Mouse (Mus musculus) heart, adult 8-10 months (tissue): Measurements from ENCODE around the gene Olfr736. TPM values are rescaled to one million over a fixed set of nuclear protein-coding genes. Genes with fewer than 3 reads are reported as not detected.

Experiments used
- DNase-seq: peaks from one replicate; pipeline ENCODE4 v3.0.0; 2022; ENCODE audit warnings: low spot score
- total RNA-seq, 4 experiments: library from RNA; stranded (reverse); gene quantifications; 2 replicates each; pipeline ENCODE4 v1.2.4; 2022

Gene Olfr736
- not detected for total RNA-seq

DNA sequence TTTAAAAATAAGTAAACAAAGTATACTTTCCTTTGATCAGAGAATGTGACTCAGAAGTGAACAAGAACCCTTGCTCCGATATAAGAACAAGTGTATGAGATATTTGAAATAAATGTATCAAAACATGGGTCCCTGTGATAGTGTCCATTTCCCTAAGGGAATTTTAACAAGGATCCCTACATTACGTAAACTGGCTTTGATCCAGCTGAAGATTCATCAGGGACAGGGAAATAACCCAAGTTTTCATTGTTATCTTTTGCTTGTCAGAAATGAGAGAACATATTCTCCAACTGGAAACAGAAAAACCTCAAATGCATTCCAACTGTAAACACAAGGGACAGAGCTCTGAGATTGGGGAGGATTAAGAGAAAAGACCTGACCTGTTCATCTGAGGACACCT lies at the start of gene Olfr736:
Gene Olfr736, plus strand, starts transcription at position 301 of the 400 bp plus-strand sequence.
- DNase-seq, result peak; percentile 3

DNA sequence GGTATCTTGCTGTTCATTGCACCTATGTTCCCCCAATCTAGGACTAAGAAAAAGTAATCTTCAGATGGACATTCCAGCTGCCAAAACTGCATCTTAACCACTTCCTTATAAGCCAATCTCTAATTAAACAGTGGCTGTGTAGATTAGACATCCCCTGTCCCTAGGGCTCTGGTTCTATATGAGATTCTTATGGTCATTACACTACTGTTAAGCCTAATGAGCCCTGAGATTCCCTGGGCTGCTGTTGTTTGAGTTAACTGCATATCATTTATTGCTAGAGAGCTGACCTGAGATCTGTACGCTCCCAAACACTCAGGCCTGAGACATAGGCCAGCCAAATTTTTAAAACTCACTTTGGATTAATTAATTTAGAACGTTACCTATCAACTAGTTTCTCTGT lies 32.2 kb upstream of the Olfr736 start, which contains the start of gene Olfr735:
Gene Olfr735, minus strand, starts transcription at position 77 of the 400 bp plus-strand sequence.
- no peak for DNase-seq

DNA sequence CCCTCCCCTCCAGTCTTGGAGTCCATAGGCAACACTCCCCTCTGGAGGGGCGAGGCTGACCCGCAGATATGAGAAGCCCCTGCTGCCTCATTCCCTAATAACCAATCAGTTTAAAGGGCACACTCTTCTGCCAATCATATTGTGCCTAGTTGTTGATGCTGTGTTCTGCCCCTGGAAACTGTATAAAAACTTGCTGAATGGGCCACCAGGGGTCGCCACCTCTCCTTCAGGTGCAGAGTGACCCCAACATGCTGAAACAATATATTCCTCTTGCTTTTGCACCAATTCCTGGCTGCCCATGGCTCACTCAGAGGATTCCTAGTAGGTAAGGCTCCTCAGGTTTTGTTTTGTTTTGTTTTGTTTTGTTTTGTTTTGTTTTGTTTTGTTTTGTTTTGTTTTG lies 28.5 kb upstream of the Olfr736 start:
- no peak for DNase-seq

DNA sequence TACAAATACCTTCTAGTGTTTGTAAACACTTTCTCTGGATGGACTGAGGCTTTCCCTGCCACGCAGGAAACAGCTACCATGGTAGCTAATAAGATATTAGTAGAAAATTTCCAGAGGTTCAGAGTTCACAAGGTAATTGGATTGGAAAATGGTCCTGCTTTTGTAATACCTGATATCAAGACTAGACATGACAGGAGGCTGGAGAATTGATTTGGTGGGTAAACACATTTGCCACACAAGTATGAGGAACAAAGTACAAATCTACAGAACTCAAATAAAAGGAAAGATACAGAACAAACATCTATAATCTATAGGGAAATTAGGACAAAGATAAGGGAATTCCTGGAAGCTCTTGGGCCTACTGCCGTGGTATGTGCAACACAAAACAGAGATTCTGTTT lies 24.2 kb upstream of the Olfr736 start:
- no peak for DNase-seq

DNA sequence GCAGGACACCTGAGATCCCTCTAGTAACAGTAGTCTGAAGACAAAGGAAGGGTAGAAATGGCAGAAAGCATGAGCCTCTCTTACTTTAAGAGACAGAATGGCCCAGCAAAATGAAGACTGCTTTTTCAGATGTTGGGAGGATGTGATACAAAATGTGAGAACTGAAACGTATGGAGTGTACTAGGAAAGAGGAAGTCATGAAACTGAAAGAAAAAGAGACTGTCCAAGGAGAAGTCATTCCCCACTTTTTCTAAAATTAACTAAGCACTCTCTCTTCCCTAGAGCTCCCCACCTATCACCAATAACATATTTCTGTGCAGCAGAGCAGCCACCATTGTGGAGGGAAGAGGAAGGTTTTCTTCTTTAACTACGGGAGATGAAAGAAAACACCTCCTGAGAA lies 23.4 kb upstream of the Olfr736 start, which contains the start of gene Tlr11:
Gene Tlr11, plus strand, starts transcription at position 322 of the 400 bp plus-strand sequence.
- peak; percentile 18 for DNase-seq

DNA sequence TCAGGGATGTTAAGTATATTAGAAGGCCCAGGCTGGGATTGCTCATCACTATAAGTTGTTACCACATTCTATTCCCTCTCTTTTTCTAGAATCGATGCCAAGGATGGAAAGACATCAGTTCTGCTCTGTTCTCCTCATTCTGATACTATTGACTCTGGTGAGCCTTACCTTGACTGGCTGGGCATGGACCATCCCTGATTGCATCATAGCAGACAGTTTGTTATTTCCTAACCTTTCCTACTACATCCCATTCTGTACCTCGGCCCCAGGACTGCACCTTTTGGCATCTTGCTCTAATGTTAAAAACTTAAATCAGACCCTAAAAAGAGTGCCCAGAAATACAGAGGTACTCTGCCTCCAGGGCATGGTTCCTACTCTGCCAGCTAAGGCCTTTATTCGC lies 20.5 kb upstream of the Olfr736 start:
- DNase-seq, result no peak

DNA sequence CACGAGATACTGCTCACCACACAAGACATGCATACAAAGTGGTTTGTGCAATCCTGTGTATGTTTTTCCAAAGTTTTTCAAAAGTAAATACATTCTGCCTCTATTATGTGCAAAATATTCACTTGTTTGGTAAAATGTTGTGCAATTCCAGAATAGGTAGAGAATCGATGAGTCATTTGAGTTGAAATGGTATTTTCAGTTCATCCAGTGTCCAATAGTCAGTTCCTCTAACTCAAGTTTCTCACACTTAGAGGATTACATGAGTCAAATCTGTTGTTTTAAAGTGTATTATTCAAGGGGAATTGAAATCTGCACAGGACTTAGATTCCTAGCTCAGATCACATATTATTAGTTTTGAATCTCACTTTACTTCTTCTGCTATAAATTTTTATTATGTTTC lies 17.4 kb upstream of the Olfr736 start:
- DNase-seq, result no peak

DNA sequence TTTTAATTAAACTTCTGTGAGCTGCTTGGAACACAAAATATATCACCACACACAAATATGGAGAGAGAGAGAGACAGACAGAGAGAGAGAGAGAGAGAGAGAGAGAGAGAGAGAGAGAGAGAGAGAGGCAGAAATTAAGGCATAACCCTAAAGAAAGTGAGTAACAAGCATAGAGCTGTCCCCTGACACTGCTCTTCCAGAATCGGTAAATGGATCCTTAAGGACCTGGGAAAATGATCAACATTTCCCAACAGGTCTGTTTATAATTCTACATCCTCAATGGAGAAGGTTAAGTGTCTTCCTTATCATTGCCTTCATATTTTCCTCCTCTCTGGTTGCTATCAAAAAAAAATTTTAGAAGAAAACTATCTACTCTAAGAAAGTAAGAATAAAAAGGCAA lies 26.3 kb downstream of the Olfr736 start, which contains the start of gene Olfr738:
Gene Olfr738, plus strand, starts transcription at position 301 of the 400 bp plus-strand sequence.
- no peak for DNase-seq

DNA sequence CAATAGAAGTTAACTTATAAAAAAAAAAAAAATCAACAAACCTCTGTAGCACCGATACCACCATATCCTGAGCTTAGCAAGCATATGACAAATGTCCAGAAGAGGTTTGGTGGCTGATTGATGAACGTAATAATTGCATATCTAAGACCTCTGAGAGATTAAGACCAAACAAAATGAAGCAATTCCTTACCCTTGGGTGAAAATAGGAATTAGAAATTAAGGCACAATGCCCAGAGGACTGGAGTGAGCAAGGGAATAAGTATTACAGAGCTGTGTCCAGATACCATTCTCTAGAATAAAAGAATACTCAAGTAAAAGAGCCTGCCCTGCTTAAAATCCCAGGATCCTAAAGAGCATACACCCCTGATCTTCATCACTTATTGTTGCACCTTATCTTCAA lies 37.4 kb downstream of the Olfr736 start, which contains the start of gene Olfr739:
Gene Olfr739, plus strand, starts transcription at position 301 of the 400 bp plus-strand sequence.
- DNase-seq, result no peak

Other genes with a start within 250 kb of the Olfr736 start
- gene Olfr728, start 238.5 kb upstream of the Olfr736 start, total RNA-seq, result not detected
- gene Olfr729, start 228.3 kb upstream of the Olfr736 start, total RNA-seq, result not detected
- gene Olfr730, start 193.0 kb upstream of the Olfr736 start, total RNA-seq, result not detected
- not detected for gene Olfr731, start 139.3 kb upstream of the Olfr736 start, total RNA-seq
- not detected for gene Olfr732, start 97.0 kb upstream of the Olfr736 start, total RNA-seq
- not detected for gene Olfr733, start 79.6 kb upstream of the Olfr736 start, total RNA-seq
- gene Olfr734, start 54.4 kb upstream of the Olfr736 start, total RNA-seq, result not detected
- not detected for gene Olfr735, start 32.3 kb upstream of the Olfr736 start, total RNA-seq
- gene Tlr11, start 23.2 kb upstream of the Olfr736 start, total RNA-seq, result under 1 TPM in 2 of 4 experiments, not detected in 2; 0.09 to 0.13 TPM
- not detected for gene Olfr738, start 26.4 kb downstream of the Olfr736 start, total RNA-seq
- gene Olfr739, start 37.5 kb downstream of the Olfr736 start, total RNA-seq, result not detected
- gene Olfr740, start 64.4 kb downstream of the Olfr736 start, total RNA-seq, result not detected
- gene Olfr741, start 91.6 kb downstream of the Olfr736 start, total RNA-seq, result not detected
- gene Olfr742, start 122.4 kb downstream of the Olfr736 start, total RNA-seq, result not detected
- gene Olfr743, start 140.7 kb downstream of the Olfr736 start, total RNA-seq, result not detected
- not detected for gene Olfr744, start 233.7 kb downstream of the Olfr736 start, total RNA-seq